Mouse (Mus musculus): ENCODE measurements at regions not wholly inside any gene's neighbourhood (a gene's known extent, or its start where the extent isn't known, plus 50 kb on each side); places are given as distances from the start of the nearest gene placed in this dataset.
"Not testable (repeated sequence)": the region's sequence is repeated elsewhere in the genome, so short reads cannot be mapped to it uniquely, and the experiment has no call there.

GRCm38 (mm10) chr4:7422787-7423186 lies 816.1 kb downstream of the Car8 start:
- no peak for DNase-seq (ENCODE audit: low read depth, low spot score)

GRCm38 (mm10) chr4:7414301-7414700 lies 824.5 kb downstream of the Car8 start:
- no peak for DNase-seq (ENCODE audit: low read depth, low spot score)

GRCm38 (mm10) chr4:7392696-7393095 lies 846.1 kb downstream of the Car8 start:
- no peak for DNase-seq (ENCODE audit: low read depth, low spot score)

GRCm38 (mm10) chr4:7391596-7391995 lies 847.2 kb downstream of the Car8 start:
- peak; percentile 3 for DNase-seq (ENCODE audit: low read depth, low spot score)

- DNase-seq (ENCODE audit: low read depth, low spot score) = no peak
These were observed 853.8 kb downstream of the Car8 start for GRCm38 (mm10) chr4:7385069-7385468.

GRCm38 (mm10) chr4:7379996-7380395 lies 858.8 kb downstream of the Car8 start:
- no peak for DNase-seq (ENCODE audit: low read depth, low spot score)

GRCm38 (mm10) chr4:7364238-7365040 lies 874.4 kb downstream of the Car8 start:
- DNase-seq (ENCODE audit: low read depth, low spot score) = peak; percentile 4

GRCm38 (mm10) chr4:7363508-7363907 lies 875.3 kb downstream of the Car8 start:
- no peak for DNase-seq (ENCODE audit: low read depth, low spot score)

GRCm38 (mm10) chr4:7356202-7356601 lies 882.6 kb downstream of the Car8 start:
- DNase-seq (ENCODE audit: low read depth, low spot score) = no peak

GRCm38 (mm10) chr4:7347317-7347716 lies 891.5 kb downstream of the Car8 start:
- DNase-seq (ENCODE audit: low read depth, low spot score) = no peak

GRCm38 (mm10) chr4:7341159-7341558 lies 897.7 kb downstream of the Car8 start:
- DNase-seq (ENCODE audit: low read depth, low spot score) = no peak

- DNase-seq (ENCODE audit: low read depth, low spot score) = no peak
These were observed 924.6 kb downstream of the Car8 start for GRCm38 (mm10) chr4:7314261-7314660.

- no peak for DNase-seq (ENCODE audit: low read depth, low spot score)
These were observed 925.6 kb downstream of the Car8 start for GRCm38 (mm10) chr4:7313219-7313618.

GRCm38 (mm10) chr4:7312160-7312559 lies 926.7 kb downstream of the Car8 start:
- no peak for DNase-seq (ENCODE audit: low read depth, low spot score)

GRCm38 (mm10) chr4:7269047-7269446 lies 969.8 kb downstream of the Car8 start:
- DNase-seq (ENCODE audit: low read depth, low spot score) = no peak

GRCm38 (mm10) chr4:7256486-7256885 lies 982.4 kb downstream of the Car8 start:
- DNase-seq (ENCODE audit: low read depth, low spot score) = no peak

GRCm38 (mm10) chr4:7253616-7254015 lies 985.2 kb downstream of the Car8 start:
- no peak for DNase-seq (ENCODE audit: low read depth, low spot score)

GRCm38 (mm10) chr4:7251641-7252040 lies 987.2 kb downstream of the Car8 start:
- DNase-seq (ENCODE audit: low read depth, low spot score) = no peak

- no peak for DNase-seq (ENCODE audit: low read depth, low spot score)
These were observed 991.0 kb downstream of the Car8 start for GRCm38 (mm10) chr4:7247816-7248215.

- DNase-seq (ENCODE audit: low read depth, low spot score) = peak; percentile 23
These were observed 991.6 kb downstream of the Car8 start for GRCm38 (mm10) chr4:7247244-7247643.

- no peak for DNase-seq (ENCODE audit: low read depth, low spot score)
These were observed 992.0 kb downstream of the Car8 start for GRCm38 (mm10) chr4:7246828-7247227.

GRCm38 (mm10) chr4:7245653-7246052 lies 993.2 kb downstream of the Car8 start:
- DNase-seq (ENCODE audit: low read depth, low spot score) = no peak

- no peak for DNase-seq (ENCODE audit: low read depth, low spot score)
These were observed 1001.0 kb downstream of the Car8 start for GRCm38 (mm10) chr4:7237848-7238247.

GRCm38 (mm10) chr4:7234537-7234936 lies 1004.3 kb downstream of the Car8 start:
- DNase-seq (ENCODE audit: low read depth, low spot score) = not testable (repeated sequence)

Data from mesoderm, embryonic 11.5 days (tissue).